Mouse (Mus musculus) heart, adult 2 months (tissue): ENCODE measurements at regions not wholly inside any gene's neighbourhood (a gene's known extent, or its start where the extent isn't known, plus 50 kb on each side); places are given as distances from the start of the nearest gene placed in this dataset.

Experiments
- CTCF ChIP-seq: fragments of 200-600 bp; IDR thresholded peaks from 2 replicates; pipeline ENCODE4 v1.8.1; 2022; ENCODE audit warnings: antibody characterized with exemption, mild to moderate bottlenecking, moderate library complexity
- EP300 ChIP-seq: fragments of 200-500 bp; IDR thresholded peaks from 2 replicates; pipeline ENCODE4 v1.6.1; 2011; ENCODE audit warnings: low read depth, low read length, control low read depth; ENCODE audit not compliant: insufficient read depth
- POLR2A ChIP-seq: fragments of 200-500 bp; IDR thresholded peaks from 2 replicates; pipeline ENCODE4 v1.6.1; 2011; ENCODE audit warnings: mild to moderate bottlenecking, low read depth, low read length, control low read depth; ENCODE audit not compliant: insufficient read depth

GRCm38 (mm10) chr8:92529756-92530155 lies 144.3 kb upstream of the Irx6 start:
- TF ChIP-seq CTCF = no peak
- TF ChIP-seq EP300 = no peak
- TF ChIP-seq POLR2A = no peak
